Mouse (Mus musculus): ENCODE measurements around the gene Gm10490. TPM values are rescaled to one million over a fixed set of nuclear protein-coding genes. Genes with fewer than 3 reads are reported as not detected.

The Gm10490 gene
- total RNA-seq, 1 experiment, result not detected

DNA sequence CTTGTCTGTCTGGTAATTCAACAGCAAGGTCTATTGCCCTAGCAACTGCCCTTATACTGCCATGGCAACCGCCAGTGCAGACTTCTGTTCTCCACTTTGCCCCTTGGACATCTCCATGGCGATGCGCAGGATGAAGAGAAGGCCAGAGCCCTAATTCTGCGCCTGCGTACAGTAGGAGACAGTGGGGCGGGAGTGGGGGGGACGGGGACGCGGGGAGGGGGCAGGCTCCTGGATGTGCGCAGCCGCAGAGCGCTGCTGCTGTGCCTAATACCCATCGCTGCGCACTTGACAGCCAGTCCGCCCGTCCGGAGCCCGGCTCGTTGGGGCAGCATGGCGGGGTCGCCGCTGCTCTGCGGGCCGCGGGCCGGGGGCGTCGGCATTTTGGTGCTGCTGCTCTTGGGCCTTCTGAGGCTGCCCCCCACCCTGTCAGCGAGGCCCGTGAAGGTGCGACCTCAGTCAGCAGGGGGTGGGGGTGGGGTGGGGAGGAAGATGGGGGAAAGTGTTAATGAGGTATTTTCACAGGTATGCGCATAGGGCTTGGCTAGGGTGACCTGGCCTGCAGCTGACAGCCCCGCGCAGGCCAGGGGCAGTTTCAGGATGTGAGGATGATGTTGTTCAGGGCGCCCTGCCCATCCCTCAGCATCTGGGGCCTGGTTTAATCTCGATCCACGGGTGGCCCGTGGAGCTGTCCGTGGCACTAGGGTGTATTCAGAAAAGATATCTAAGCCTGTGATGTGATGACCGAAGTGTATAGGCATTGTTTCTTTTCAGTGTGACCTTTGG, 10.4 kb downstream of the Gm10490 start, which contains the start of gene Pcsk1n:
Pcsk1n (plus strand) TSS at position 222 of the 783 bp plus-strand sequence.
- H3K27ac ChIP-seq (ENCODE audit: insufficient read depth, low read depth, low read length, poor library complexity, severe bottlenecking), result no peak within 1 kb of the TSS; the same call in 1 of the 2 replicates
- TF ChIP-seq ZNF384 (IDR thresholded peaks at IDR 0.05; ENCODE audit: low read depth, low read length) (no peak), CHD2 (IDR thresholded peaks at IDR 0.05; ENCODE audit: low read depth, low read length) (no peak)
- H3K36me3 ChIP-seq (ENCODE audit: control insufficient read depth, insufficient read depth, low read length, poor library complexity, severe bottlenecking), result peaks cover 8% of the 10 kb centered on the region
- peaks cover 7 to 8% of the 10 kb centered on the region in 2 experiments; a peak in 3 of 4 replicates for H3K4me1 ChIP-seq (ENCODE audit: control insufficient read depth in 2 of 2, insufficient read depth in 2 of 2, low read length in 2 of 2, poor library complexity in 1 of 2)
- H3K4me3 ChIP-seq (ENCODE audit: insufficient read depth in 1 of 2, low read depth in 1 of 2, low read length in 2 of 2, poor library complexity in 1 of 2, severe bottlenecking in 1 of 2), result peak within 1 kb of the TSS in 1 of 2 experiments; percentile 65; a peak in 2 of 4 replicates
- H3K9ac ChIP-seq (ENCODE audit: insufficient read depth, low read depth, low read length, poor library complexity, severe bottlenecking), result peak within 1 kb of the TSS; percentile 52
- in situ Hi-C loops (cut with MboI; ENCODE audit: low sequenced_read_pairs in 2 of 2, unreplicated experiment in 2 of 2), result loop anchor here (5.0 to 10.0 kb wide), 2 partner anchors 93 to 95 kb away; partner anchors contain the start of gene Glod5 (in 1 of the 2)
- H3K9me3 ChIP-seq (ENCODE audit: control insufficient read depth, insufficient read depth, low read depth, low read length), result no peaks in the 10 kb centered on the region
- DNase-seq (ENCODE audit: low read depth, low spot score), result no peak

DNA sequence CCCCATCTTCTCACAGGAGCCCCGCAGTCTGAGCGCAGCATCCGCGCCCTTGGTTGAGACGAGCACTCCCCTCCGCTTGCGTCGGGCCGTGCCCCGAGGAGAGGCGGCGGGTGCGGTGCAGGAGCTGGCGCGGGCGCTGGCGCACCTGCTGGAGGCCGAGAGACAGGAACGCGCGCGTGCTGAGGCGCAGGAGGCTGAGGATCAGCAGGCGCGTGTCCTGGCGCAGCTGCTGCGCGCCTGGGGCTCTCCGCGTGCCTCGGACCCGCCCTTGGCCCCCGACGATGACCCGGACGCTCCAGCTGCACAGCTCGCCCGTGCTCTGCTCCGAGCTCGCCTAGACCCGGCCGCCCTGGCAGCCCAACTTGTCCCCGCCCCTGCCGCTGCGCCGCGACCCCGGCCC, 12.7 kb downstream of the Gm10490 start:
- no peak for DNase-seq (ENCODE audit: low read depth, low spot score)

DNA sequence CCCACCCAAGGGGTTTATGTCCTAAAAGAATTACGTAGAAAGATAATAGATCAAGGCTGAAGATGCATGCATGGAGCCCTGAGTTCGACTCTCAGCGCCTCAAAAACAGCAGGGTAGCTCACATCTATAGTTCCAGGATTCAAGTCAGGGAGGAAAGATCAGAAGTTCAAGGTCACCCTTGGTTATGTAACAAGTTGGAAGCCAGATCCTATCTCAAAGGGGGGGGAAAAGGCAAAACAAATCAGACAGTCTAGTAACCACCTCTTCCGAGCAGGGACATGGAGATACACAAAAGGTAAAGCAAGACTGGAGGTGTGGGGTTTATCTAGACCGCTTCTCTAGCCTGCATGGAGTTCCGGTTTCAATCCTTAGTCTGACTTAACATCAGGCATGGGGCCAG, 16.9 kb downstream of the Gm10490 start:
- H3K27ac ChIP-seq (ENCODE audit: insufficient read depth, low read depth, low read length, poor library complexity, severe bottlenecking), result peak overlapping the region; percentile 53; the same call in 1 of the 2 replicates
- no peaks in the 10 kb centered on the region for H3K9me3 ChIP-seq (ENCODE audit: control insufficient read depth, insufficient read depth, low read depth, low read length)
- DNase-seq (ENCODE audit: low read depth, low spot score), result no peak
- peak overlapping the region; percentile 42; the same call in 1 of the 2 replicates for H3K9ac ChIP-seq (ENCODE audit: insufficient read depth, low read depth, low read length, poor library complexity, severe bottlenecking)
- in situ Hi-C loops (cut with MboI; ENCODE audit: low sequenced_read_pairs in 2 of 2, unreplicated experiment in 2 of 2), result loop anchor here in 1 of 2 experiments (10.0 kb wide), 1 partner anchor 89 kb away; the partner anchor contains the start of gene Glod5
- H3K4me3 ChIP-seq (ENCODE audit: insufficient read depth in 1 of 2, low read depth in 1 of 2, low read length in 2 of 2, poor library complexity in 1 of 2, severe bottlenecking in 1 of 2), result peak overlapping the region; percentile 67 to 84; a peak in 3 of 4 replicates
- H3K4me1 ChIP-seq (ENCODE audit: control insufficient read depth in 2 of 2, insufficient read depth in 2 of 2, low read length in 2 of 2, poor library complexity in 1 of 2), result peaks cover 0 to 13% of the 10 kb centered on the region in 2 experiments; a peak in 3 of 4 replicates
- H3K36me3 ChIP-seq (ENCODE audit: control insufficient read depth, insufficient read depth, low read length, poor library complexity, severe bottlenecking), result peaks cover 23% of the 10 kb centered on the region
- no peak for TF ChIP-seq ZC3H11A (IDR thresholded peaks at IDR 0.05; ENCODE audit: borderline replicate concordance, low read depth, low read length)
- TF ChIP-seq MAFK (IDR thresholded peaks at IDR 0.05; ENCODE audit: insufficient read depth, low read depth, low read length), result no peak
- no peak for TF ChIP-seq ZNF384 (IDR thresholded peaks at IDR 0.05; ENCODE audit: low read depth, low read length)
- TF ChIP-seq CHD2 (IDR thresholded peaks at IDR 0.05; ENCODE audit: low read depth, low read length), result no peak
- TF ChIP-seq HCFC1 (IDR thresholded peaks at IDR 0.05; ENCODE audit: borderline replicate concordance, insufficient read depth, low read length), result no peak

More for the DNA sequence above, 12.7 kb downstream of the Gm10490 start:
- H3K36me3 ChIP-seq (ENCODE audit: control insufficient read depth, insufficient read depth, low read length, poor library complexity, severe bottlenecking), result peaks cover 10% of the 10 kb centered on the region
- no peak overlapping the region for H3K27ac ChIP-seq (ENCODE audit: insufficient read depth, low read depth, low read length, poor library complexity, severe bottlenecking)
- no peak for TF ChIP-seq MAFK (IDR thresholded peaks at IDR 0.05; ENCODE audit: insufficient read depth, low read depth, low read length)
- TF ChIP-seq ZC3H11A (IDR thresholded peaks at IDR 0.05; ENCODE audit: borderline replicate concordance, low read depth, low read length), result no peak
- no peak for TF ChIP-seq CHD2 (IDR thresholded peaks at IDR 0.05; ENCODE audit: low read depth, low read length)
- no peak for TF ChIP-seq ZNF384 (IDR thresholded peaks at IDR 0.05; ENCODE audit: low read depth, low read length)
- no peak for TF ChIP-seq HCFC1 (IDR thresholded peaks at IDR 0.05; ENCODE audit: borderline replicate concordance, insufficient read depth, low read length)
- peaks cover 7 to 12% of the 10 kb centered on the region in 2 experiments; a peak in 3 of 4 replicates for H3K4me1 ChIP-seq (ENCODE audit: control insufficient read depth in 2 of 2, insufficient read depth in 2 of 2, low read length in 2 of 2, poor library complexity in 1 of 2)
- in situ Hi-C loops (cut with MboI; ENCODE audit: low sequenced_read_pairs in 2 of 2, unreplicated experiment in 2 of 2), result loop anchor here (5.0 to 10.0 kb wide), 2 partner anchors 90 to 93 kb away; partner anchors contain the start of gene Glod5 (in 1 of the 2)
- no peaks in the 10 kb centered on the region for H3K9me3 ChIP-seq (ENCODE audit: control insufficient read depth, insufficient read depth, low read depth, low read length)
- H3K9ac ChIP-seq (ENCODE audit: insufficient read depth, low read depth, low read length, poor library complexity, severe bottlenecking), result peak overlapping the region; percentile 79; the same call in 1 of the 2 replicates
- H3K4me3 ChIP-seq (ENCODE audit: insufficient read depth in 1 of 2, low read depth in 1 of 2, low read length in 2 of 2, poor library complexity in 1 of 2, severe bottlenecking in 1 of 2), result peak overlapping the region; percentile 64 to 70

DNA sequence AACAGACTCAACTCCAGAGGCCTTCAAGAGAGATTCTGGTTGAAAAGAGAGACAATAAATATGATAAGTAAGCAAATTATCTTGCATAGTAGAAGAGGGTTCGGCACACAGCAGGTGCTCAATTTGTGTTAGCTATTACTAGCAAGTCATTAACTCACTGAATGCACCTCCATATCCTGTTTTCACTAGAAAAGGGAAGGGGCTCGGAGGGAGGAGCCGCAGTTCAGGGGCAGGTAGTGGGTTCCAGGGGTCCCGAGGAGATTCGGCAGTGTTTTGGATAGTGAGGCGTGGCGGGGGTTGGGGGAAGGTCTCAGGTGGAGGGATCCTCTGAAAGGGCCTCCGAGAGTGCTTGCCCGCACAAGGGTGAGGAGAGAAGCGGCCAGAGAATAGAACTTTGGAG, 17.8 kb downstream of the Gm10490 start:
- peaks cover 30% of the 10 kb centered on the region for H3K36me3 ChIP-seq (ENCODE audit: control insufficient read depth, insufficient read depth, low read length, poor library complexity, severe bottlenecking)
- H3K4me3 ChIP-seq (ENCODE audit: insufficient read depth in 1 of 2, low read depth in 1 of 2, low read length in 2 of 2, poor library complexity in 1 of 2, severe bottlenecking in 1 of 2), result peak overlapping the region; percentile 67 to 84

More for the DNA sequence above, 17.8 kb downstream of the Gm10490 start:
- H3K27ac ChIP-seq (ENCODE audit: insufficient read depth, low read depth, low read length, poor library complexity, severe bottlenecking), result peak overlapping the region; percentile 90
- in situ Hi-C loops (cut with MboI; ENCODE audit: low sequenced_read_pairs in 2 of 2, unreplicated experiment in 2 of 2), result loop anchor here in 1 of 2 experiments (10.0 kb wide), 1 partner anchor 88 kb away; the partner anchor contains the start of gene Glod5
- no peak for TF ChIP-seq CHD2 (IDR thresholded peaks at IDR 0.05; ENCODE audit: low read depth, low read length)
- TF ChIP-seq HCFC1 (IDR thresholded peaks at IDR 0.05; ENCODE audit: borderline replicate concordance, insufficient read depth, low read length), result no peak
- TF ChIP-seq ZC3H11A (IDR thresholded peaks at IDR 0.05; ENCODE audit: borderline replicate concordance, low read depth, low read length), result no peak
- no peak for TF ChIP-seq ZNF384 (IDR thresholded peaks at IDR 0.05; ENCODE audit: low read depth, low read length)
- TF ChIP-seq MAFK (IDR thresholded peaks at IDR 0.05; ENCODE audit: insufficient read depth, low read depth, low read length), result no peak
- no peak for DNase-seq (ENCODE audit: low read depth, low spot score)
- peak overlapping the region; percentile 79; the same call in 1 of the 2 replicates for H3K9ac ChIP-seq (ENCODE audit: insufficient read depth, low read depth, low read length, poor library complexity, severe bottlenecking)
- no peaks in the 10 kb centered on the region for H3K9me3 ChIP-seq (ENCODE audit: control insufficient read depth, insufficient read depth, low read depth, low read length)
- peaks cover 0 to 15% of the 10 kb centered on the region in 2 experiments; a peak in 2 of 4 replicates for H3K4me1 ChIP-seq (ENCODE audit: control insufficient read depth in 2 of 2, insufficient read depth in 2 of 2, low read length in 2 of 2, poor library complexity in 1 of 2)

All from ES-E14 (cell line).